Mouse (Mus musculus) adrenal gland, adult 2 months (tissue): ENCODE measurements around the gene Ccnl2. TPM values are rescaled to one million over a fixed set of nuclear protein-coding genes. Genes with fewer than 3 reads are reported as not detected.
"Not testable (repeated sequence)": the region's sequence is repeated elsewhere in the genome, so short reads cannot be mapped to it uniquely, and the experiment has no call there.

Experiments
- DNase-seq: peaks from one replicate; pipeline ENCODE4 v3.0.0; 2021
- long read RNA-seq: library from polyadenylated mRNA; stranded (forward); transcript quantifications from one replicate; pipeline ENCODE4 v2.0.0, GENCODE M21; 2021
- polyA plus RNA-seq: library from polyadenylated mRNA; depleted of rRNA; stranded (reverse); fragments of >200 nt; gene quantifications from 2 replicates; pipeline ENCODE4 v1.2.3, GENCODE M21; 2012; rRNA removed
- total RNA-seq, 2 experiments: library from RNA; stranded (reverse); gene quantifications; 2 replicates each; pipeline ENCODE4 v1.2.3; 2021

The Ccnl2 gene
- total RNA-seq (100 to 1,000 TPM in 1 of 2 experiments, 10 to 100 TPM in 1; 70.2 to 118 TPM), polyA plus RNA-seq (56.0 and 58.2 TPM in 2 replicates)
- long read RNA-seq, full-length matches to known transcripts, result 33 of 126 reads
- long read RNA-seq, partial matches to known transcripts, result 57 of 126 reads
- long read RNA-seq, other reads (novel, unspliced or antisense), result 36 of 126 reads

GRCm38 (mm10) chr4:155811929-155812664 lies at the start of gene Ccnl2:
Ccnl2 (plus strand) TSS chr4:155812489.
- peak; percentile 96 for DNase-seq

DNA sequence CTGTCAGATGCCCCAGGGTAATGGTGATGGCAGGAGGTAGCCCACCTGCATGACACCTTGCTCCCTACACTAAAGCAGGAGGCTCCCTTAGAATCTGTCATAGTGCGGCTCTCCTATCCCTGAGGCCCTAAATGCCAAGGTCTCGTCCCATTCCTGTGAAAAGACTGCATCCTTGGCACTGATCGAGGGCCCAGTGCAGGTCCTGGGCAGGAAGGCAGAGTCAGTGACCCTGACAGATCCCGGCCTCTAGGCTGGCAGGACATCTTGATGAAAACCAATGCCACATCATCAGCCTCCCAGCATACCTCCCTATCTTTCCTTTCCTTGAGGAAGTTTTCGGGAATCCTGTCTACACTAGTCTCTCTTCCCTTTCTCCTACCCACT lies 42.8 kb upstream of the Ccnl2 start:
- peak; percentile 75 for DNase-seq

GRCm38 (mm10) chr4:155769880-155770512 lies 42.3 kb upstream of the Ccnl2 start:
- DNase-seq, result peak; percentile 92

GRCm38 (mm10) chr4:155770626-155771025 lies 41.7 kb upstream of the Ccnl2 start:
- DNase-seq, result no peak

DNA sequence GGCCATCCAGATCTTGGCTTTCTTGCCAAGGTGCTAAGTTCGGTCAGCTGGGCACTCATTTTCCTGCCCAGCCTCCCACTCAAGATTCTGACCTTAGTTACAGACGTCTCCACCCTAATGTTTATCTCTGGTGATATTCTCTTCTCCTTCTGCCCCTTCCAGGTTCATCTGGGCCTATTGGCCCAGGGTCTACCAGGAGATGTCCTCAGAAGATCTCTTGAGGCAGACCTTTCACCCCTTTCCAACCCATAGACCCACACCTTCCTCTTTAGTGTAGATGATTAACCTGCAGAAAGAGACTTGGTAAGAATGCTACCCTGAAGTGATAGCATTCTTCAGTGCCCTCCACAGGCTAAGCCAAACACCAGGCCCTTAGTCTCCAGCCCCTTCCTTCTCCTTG lies 40.6 kb upstream of the Ccnl2 start:
- no peak for DNase-seq

DNA sequence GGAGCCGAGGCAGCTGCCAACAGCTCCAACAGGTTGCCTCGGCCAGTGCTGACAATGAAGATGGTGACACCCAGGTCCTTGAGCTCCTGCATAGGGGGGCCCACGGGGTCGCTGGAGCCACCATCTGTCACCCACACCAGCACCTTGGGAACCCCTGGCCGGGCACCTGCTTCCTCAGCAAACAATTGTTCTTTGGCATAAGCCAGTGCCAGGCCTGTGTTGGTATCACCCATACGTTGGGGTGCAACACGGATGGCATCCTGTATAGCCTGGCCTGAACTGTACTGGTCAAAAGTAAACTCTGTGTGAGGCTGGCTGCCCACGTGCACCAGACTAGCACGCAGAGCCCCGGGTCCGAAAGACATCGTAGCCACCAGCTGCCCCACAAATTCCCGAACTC lies 39.5 kb upstream of the Ccnl2 start:
- no peak for DNase-seq

DNA sequence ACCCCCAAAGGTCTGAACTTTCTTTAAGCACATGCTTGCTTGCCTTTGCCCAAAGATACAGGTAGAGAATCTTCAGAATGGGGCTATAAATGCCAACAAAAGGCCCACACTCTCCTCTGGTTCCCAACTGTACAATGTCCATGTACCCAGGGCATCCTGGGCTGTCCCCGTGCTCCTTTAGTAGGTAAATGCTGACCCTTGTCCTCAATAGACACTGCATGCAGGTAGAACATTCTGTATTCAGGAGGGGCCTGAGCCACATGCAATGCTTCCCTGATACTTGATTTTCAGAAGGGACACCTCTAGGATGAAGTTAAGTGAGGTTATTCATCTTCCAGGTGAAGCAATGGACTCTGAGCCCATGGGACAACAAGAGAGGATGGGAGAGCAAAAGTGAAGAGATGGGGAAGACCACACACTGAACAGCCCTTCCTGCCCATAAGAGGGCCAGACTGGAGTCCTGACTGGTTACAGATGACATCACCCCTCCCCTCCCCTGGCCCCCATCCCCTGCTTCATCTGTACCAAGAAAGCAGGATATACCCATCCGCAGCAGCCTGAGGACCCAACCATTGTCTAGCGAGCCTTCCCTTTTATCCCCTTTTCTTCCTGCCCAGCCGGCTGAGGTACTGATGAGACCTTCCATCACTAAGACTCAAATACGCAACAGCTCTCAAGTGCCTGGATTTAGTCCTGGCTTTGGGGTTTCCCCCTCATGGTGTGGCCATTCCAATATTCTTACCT lies 38.8 kb upstream of the Ccnl2 start:
- DNase-seq, result no peak

- peak; percentile 94 for DNase-seq
Observed at GRCm38 (mm10) chr4:155774280-155774754, 38.0 kb upstream of the Ccnl2 start, which contains the start of gene Vwa1. Vwa1 (minus strand) TSS chr4:155774698.

DNA sequence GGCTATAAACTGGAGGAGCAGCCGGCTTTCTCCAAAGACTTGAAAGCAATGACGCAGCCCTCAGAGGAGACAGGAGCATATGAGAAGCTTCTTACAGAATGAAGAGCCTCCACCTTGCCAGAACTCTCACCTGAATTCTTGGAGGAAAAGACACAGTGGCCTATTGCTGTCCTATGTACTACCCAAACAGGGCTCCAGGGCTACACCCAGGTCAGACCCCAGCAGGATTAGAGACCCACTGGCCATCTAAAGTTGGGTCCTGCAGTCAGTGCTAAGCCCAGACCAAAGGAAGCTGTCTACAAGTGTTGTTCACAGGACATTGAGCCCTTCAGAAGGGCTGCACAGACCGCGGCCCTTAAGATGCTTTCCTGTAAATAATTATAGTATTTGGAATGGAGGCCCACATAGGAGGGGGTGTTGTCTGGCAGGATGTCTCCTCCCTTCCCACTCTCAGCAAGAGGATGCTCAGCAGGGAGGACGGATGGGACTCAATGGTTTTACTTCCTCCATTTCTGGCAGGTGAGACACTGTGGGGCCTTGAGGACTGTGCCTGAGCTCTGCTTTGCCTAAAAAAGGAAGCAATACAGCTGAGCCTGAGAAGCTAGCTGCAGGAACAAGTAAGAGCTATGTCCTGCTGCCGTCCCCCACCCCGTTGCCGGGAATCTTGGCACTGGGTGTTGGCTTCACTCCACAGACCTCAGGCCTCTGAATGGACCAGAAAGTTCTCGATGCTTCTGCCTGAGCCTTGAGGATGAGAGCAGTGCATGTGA lies 37.1 kb upstream of the Ccnl2 start:
- peak; percentile 54 for DNase-seq

DNA sequence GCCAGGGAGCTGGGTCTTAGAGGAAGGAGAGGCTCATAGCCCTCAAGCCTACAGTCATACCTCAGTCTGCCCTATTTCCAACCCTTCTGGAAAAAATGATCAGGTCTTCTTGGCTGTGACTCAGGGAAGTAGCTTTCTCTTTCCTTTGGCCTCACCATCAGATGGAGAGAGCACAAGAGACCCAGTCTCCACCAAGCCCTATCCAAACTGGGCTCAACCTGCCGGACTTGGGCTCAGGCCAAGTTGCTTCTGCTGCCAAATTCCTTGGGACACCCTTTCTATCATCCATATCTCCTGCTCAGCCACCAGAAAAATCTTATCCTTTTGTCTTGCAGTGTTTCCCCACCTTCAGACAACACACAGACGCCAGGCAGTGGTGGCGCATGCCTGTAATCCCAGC lies 36.4 kb upstream of the Ccnl2 start:
- peak; percentile 60 for DNase-seq

DNA sequence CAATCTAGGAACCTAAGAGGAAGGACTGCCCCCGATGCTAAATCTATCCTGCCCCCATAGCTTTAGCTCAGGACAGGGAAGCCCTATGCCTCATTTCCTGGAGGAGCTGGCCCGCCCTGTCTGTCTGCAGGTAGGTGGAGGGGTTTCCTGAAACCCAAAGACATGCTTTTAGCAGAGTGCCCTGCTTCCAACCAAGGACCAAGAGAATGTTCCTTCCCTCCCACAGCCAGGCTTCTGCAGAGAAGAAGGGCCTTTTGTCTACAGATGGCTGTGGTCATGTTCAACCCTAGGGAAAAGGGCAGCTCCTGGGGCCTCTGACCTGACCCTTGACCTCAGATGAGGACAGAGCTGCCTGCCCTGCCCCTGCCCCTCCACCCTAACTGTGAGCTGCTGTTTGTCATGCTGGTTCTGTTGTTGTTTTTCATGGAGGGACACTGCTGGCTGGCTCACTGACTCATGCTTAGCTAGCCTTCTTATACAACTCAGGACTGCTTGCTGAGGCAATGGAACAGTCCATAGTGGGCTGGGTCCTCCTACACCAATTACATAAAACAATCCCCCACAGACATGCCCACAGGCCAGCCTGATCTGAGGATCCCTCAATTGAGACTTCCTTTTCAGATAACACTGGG lies 35.5 kb upstream of the Ccnl2 start:
- peak; percentile 29 for DNase-seq

DNA sequence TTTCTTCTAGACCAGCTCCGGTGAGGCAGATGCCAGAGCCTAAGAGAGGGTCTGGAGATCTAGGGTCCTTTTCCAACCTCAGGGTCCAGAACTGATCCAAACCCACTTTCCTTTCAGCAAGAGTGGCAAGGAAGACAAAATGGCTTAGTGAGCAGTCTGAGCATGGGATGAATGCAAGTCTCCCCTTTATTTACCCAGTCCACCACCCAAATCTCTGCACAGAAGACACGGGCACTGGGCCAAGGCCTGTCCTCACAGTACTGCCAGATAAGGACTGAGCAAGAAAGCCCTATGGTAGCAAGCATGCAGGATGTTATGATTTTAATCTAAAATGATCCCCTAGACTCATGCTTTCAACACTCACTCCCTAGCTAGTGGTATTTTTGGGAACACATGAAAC lies 34.5 kb upstream of the Ccnl2 start:
- DNase-seq, result peak; percentile 13

- DNase-seq, result no peak
Observed at GRCm38 (mm10) chr4:155779498-155779897, 32.8 kb upstream of the Ccnl2 start.

GRCm38 (mm10) chr4:155780895-155781294 lies 31.4 kb upstream of the Ccnl2 start:
- peak; percentile 67 for DNase-seq

DNA sequence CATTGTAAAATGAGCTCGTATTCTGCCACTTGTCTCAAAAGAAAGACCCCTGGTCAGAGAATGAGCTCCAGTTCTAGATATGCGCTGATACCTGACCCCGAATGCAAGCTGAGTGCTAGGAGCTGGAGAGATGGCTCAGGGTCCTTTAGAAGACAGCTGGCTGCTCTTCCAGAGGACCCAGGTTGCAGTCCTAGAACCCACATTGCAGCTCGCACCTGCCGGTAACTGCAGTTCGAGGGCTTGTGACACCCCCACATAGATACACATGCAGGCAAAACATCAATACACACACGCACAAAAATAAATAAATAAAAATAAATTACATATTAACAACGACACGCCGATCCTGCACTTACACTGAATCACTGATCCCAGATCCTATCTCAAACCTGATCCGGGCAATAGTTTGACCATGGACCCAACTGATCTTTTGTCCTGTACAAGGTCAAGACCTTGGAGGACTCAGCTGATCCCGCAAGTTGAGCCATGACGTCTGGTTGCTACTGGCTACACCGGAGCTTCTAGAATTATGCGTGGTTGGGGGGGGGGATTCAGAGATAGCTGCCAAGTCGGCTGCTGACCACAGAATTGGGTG lies 28.7 kb upstream of the Ccnl2 start:
- no peak for DNase-seq

- peak; percentile 88 for DNase-seq
Observed at GRCm38 (mm10) chr4:155784081-155784701, 28.1 kb upstream of the Ccnl2 start.

GRCm38 (mm10) chr4:155785246-155785645 lies 27.0 kb upstream of the Ccnl2 start:
- DNase-seq, result no peak

DNA sequence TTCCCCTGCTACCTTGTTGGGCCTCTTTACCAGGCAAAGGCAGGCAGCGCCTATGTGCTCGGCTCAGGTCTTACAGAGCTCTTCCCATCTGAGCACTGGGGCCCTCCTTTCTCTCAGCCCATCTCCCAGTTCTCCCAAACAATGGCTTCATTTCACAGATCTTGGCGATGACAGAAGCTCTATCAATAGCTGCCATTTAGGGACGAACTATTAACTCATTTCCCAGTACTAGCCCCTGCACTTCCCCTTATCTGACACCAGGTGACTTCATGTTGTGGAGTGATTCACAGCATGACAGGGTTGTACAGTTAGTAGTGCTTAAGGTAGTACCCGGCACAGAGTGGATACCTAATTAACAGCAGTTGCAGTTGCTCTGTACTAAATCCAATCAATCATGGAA lies 26.5 kb upstream of the Ccnl2 start, which contains the start of gene Tmem88b:
TSS of gene Tmem88b (minus strand) at position 56 of the 400 bp plus-strand sequence.
- no peak for DNase-seq

- DNase-seq, result no peak
Observed at GRCm38 (mm10) chr4:155788300-155788699, 24.0 kb upstream of the Ccnl2 start.

- not testable (repeated sequence) for DNase-seq
Observed at GRCm38 (mm10) chr4:155788833-155789232, 23.5 kb upstream of the Ccnl2 start.
